Mouse (Mus musculus): Measurements from ENCODE around the gene Upf2. TPM values are rescaled to one million over a fixed set of nuclear protein-coding genes. Genes with fewer than 3 reads are reported as not detected.
"Not testable (repeated sequence)": the region's sequence is repeated elsewhere in the genome, so short reads cannot be mapped to it uniquely, and the experiment has no call there.

Upf2 gene
- polyA plus RNA-seq, 1 experiment from 2014 or later = 11.1 TPM

DNA sequence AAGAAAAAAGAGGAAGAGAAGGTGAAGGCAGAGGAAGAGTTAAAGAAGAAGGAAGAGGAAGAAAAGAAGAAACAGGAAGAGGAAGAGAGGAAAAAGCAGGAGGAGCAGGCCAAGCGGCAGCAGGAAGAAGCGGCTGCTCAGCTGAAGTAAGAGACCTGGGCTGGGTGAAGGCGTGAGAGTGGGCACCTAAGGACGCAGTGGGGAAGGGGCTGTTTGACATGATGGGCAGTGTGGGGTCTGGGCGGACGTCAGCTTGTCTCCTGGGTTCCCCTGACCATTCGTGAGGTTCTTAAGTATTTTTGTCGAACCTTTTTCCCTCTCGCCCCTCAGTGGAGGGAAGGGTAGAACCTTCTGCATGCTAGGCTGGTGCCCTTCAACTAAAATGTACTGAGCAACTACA is 6.4 kb downstream of the Upf2 start:
- Histone ChIP-seq H3K9me3 (no peaks in the 10 kb centered on the region), H3K27ac (no peak overlapping the region), H3K4me3 (no peak overlapping the region), H3K36me3 (replicated peaks) (peaks cover 56% of the 10 kb centered on the region), H3K27me3 (ENCODE audit: poor library complexity, severe bottlenecking) (no peaks in the 10 kb centered on the region), H3K4me1 (peaks cover 3% of the 10 kb centered on the region)
- 92% methylated on average over 9 of the region's 9 CpGs for WGBS
- DNase-seq (ENCODE audit: extremely low spot score, low spot score) = no peak

DNA sequence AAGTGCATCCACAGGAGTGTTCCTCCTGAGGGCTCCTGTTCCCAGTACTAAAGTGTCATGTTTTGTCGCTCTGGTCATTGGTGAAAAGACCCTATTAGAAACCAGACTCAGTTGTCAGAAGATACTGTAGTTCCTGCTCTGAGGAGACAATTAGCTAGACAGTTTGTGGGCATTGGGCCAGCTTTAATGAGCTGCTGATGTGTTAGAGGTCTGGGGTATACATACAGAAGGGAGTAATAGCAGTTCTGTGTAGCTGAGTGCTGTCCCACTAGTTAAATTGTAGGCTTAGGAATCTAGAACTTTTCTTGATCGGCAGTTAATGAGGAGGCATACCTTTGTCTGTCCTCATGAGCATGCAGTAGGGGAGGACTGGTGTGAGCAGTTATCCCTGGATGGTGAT is 11.0 kb downstream of the Upf2 start:
- H3K36me3 ChIP-seq (replicated peaks) = peaks cover 87% of the 10 kb centered on the region

GRCm38 (mm10) chr2:5963729-5964128 is 12.5 kb downstream of the Upf2 start:
- H3K4me1 ChIP-seq; H3K9me3 ChIP-seq; H3K27ac ChIP-seq; H3K27me3 ChIP-seq (ENCODE audit: poor library complexity, severe bottlenecking); DNase-seq (ENCODE audit: extremely low spot score, low spot score); H3K4me3 ChIP-seq: not testable (repeated sequence)
- peaks cover 72% of the 10 kb centered on the region for H3K36me3 ChIP-seq (replicated peaks)
- 86% methylated on average over 4 of the region's 4 CpGs for WGBS

More for the DNA sequence above, 11.0 kb downstream of the Upf2 start:
- H3K4me3 ChIP-seq = no peak overlapping the region
- no peak overlapping the region for H3K27ac ChIP-seq
- no peak for DNase-seq (ENCODE audit: extremely low spot score, low spot score)
- 0 out of 2 replicates have a peak, but pooled peaks cover 4% of the 10 kb centered on the region for H3K9me3 ChIP-seq
- 92% methylated on average over 2 of the region's 2 CpGs for WGBS
- H3K27me3 ChIP-seq (ENCODE audit: poor library complexity, severe bottlenecking) = no peaks in the 10 kb centered on the region
- H3K4me1 ChIP-seq = no peaks in the 10 kb centered on the region

DNA sequence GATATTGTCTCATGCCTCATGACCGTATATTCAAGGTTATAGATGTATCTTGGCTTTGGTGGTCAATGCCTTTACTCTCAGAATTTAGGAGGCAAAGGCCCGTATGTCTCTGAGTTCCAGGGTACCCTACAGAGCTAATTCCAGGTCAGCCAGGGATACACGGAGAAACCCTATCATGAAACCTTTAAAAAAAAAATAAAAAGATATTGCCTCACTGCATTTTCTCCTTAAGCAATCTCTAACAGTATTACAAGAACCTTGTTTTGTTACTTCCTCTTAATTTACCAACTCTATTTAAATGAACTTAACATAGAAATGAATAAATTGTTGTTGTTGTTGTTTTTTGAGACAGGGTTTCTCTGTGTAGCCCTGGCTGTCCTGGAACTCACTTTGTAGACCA is 14.7 kb downstream of the Upf2 start:
- H3K27ac ChIP-seq = no peak overlapping the region
- H3K9me3 ChIP-seq = 0 out of 2 replicates have a peak, but pooled peaks cover 4% of the 10 kb centered on the region
- no peaks in the 10 kb centered on the region for H3K4me1 ChIP-seq
- 94% methylated on average over 3 of the region's 3 CpGs for WGBS
- peaks cover 52% of the 10 kb centered on the region for H3K36me3 ChIP-seq (replicated peaks)
- H3K27me3 ChIP-seq (ENCODE audit: poor library complexity, severe bottlenecking) = no peaks in the 10 kb centered on the region
- no peak for DNase-seq (ENCODE audit: extremely low spot score, low spot score)
- H3K4me3 ChIP-seq = no peak overlapping the region

DNA sequence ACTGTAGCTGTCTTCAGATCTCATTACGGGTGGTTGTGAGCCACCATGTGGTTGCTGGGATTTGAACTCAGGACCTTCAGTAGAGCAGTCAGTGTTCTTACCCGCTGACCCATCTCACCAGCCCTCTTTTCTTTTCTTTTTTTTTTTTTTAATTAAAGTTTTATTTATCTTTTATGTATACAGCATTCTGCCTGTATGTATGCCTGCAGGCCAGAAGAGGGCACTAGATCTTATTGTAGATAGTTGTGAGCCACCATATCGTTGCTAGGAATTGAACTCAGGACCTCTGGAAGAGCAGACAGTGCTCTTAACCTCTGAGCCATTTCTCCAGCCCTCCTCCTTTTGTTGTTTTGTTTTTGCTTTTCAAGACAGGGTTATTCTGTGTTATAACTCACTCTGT is 19.4 kb downstream of the Upf2 start:
- WGBS = 91% methylated on average over 3 of the region's 3 CpGs
- H3K4me1 ChIP-seq; H3K27me3 ChIP-seq (ENCODE audit: poor library complexity, severe bottlenecking); H3K4me3 ChIP-seq; H3K27ac ChIP-seq; H3K9me3 ChIP-seq; DNase-seq (ENCODE audit: extremely low spot score, low spot score): not testable (repeated sequence)
- peaks cover 30% of the 10 kb centered on the region for H3K36me3 ChIP-seq (replicated peaks)

- Histone ChIP-seq H3K27ac (no peak overlapping the region), H3K27me3 (ENCODE audit: poor library complexity, severe bottlenecking) (no peaks in the 10 kb centered on the region), H3K4me1 (no peaks in the 10 kb centered on the region), H3K4me3 (no peak overlapping the region), H3K36me3 (replicated peaks) (peaks cover 63% of the 10 kb centered on the region), H3K9me3 (no peaks in the 10 kb centered on the region)
- DNase-seq (ENCODE audit: extremely low spot score, low spot score) = no peak
- 93% methylated on average over 4 of the region's 4 CpGs for WGBS
Observed at GRCm38 (mm10) chr2:5977532-5977931, 26.3 kb downstream of the Upf2 start.

- 26% methylated on average over 5 of the region's 5 CpGs for WGBS
- Histone ChIP-seq H3K9me3 (no peaks in the 10 kb centered on the region), H3K27me3 (ENCODE audit: poor library complexity, severe bottlenecking) (no peaks in the 10 kb centered on the region), H3K36me3 (replicated peaks) (peaks cover 25% of the 10 kb centered on the region), H3K4me1 (no peaks in the 10 kb centered on the region), H3K4me3 (no peak overlapping the region), H3K27ac (no peak overlapping the region)
- no peak for DNase-seq (ENCODE audit: extremely low spot score, low spot score)
Observed at GRCm38 (mm10) chr2:5995538-5995937, 44.3 kb downstream of the Upf2 start.

- Histone ChIP-seq H3K27ac (no peak overlapping the region), H3K9me3 (no peaks in the 10 kb centered on the region), H3K27me3 (ENCODE audit: poor library complexity, severe bottlenecking) (no peaks in the 10 kb centered on the region), H3K4me1 (peaks cover 4% of the 10 kb centered on the region), H3K36me3 (replicated peaks) (peaks cover 17% of the 10 kb centered on the region), H3K4me3 (no peak overlapping the region)
- WGBS = 92% methylated on average over 3 of the region's 3 CpGs
- no peak for DNase-seq (ENCODE audit: extremely low spot score, low spot score)
Observed at GRCm38 (mm10) chr2:6003949-6004348, 52.7 kb downstream of the Upf2 start.

GRCm38 (mm10) chr2:6014532-6014931 is 63.3 kb downstream of the Upf2 start:
- no peaks in the 10 kb centered on the region for H3K9me3 ChIP-seq
- H3K36me3 ChIP-seq (replicated peaks) = peaks cover 52% of the 10 kb centered on the region
- WGBS = 93% methylated on average over 5 of the region's 5 CpGs
- no peak for DNase-seq (ENCODE audit: extremely low spot score, low spot score)
- no peak overlapping the region for H3K4me3 ChIP-seq
- H3K4me1 ChIP-seq = no peaks in the 10 kb centered on the region
- H3K27me3 ChIP-seq (ENCODE audit: poor library complexity, severe bottlenecking) = no peaks in the 10 kb centered on the region
- H3K27ac ChIP-seq = no peak overlapping the region

DNA sequence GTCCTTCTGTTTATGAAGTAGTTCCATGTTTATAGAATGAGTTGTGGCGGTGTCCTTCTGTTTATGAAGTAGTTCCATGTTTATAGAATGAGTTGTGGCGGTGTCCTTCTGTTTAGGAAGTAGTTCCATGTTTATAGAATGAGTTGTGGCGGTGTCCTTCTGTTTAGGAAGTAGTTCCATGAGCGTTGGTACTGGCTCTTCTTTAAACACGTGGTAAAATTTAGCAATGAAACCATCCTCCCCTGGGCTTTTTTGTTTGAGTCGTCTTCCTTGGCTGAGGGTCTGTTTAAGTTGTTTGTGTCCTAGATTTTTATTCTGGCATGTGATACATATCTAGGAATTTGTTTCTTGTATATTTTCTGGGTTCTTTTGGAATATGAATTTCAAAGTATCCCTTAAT is 63.9 kb downstream of the Upf2 start:
- not testable (repeated sequence) for H3K27me3 ChIP-seq (ENCODE audit: poor library complexity, severe bottlenecking); DNase-seq (ENCODE audit: extremely low spot score, low spot score); H3K4me1 ChIP-seq; H3K9me3 ChIP-seq; H3K4me3 ChIP-seq; H3K27ac ChIP-seq
- 92% methylated on average over 6 of the region's 6 CpGs for WGBS
- peaks cover 58% of the 10 kb centered on the region for H3K36me3 ChIP-seq (replicated peaks)

GRCm38 (mm10) chr2:6020570-6020969 is 69.3 kb downstream of the Upf2 start:
- H3K27me3 ChIP-seq (ENCODE audit: poor library complexity, severe bottlenecking) = no peaks in the 10 kb centered on the region
- no peak overlapping the region for H3K27ac ChIP-seq
- DNase-seq (ENCODE audit: extremely low spot score, low spot score) = no peak
- H3K4me3 ChIP-seq = no peak overlapping the region
- peaks cover 74% of the 10 kb centered on the region for H3K36me3 ChIP-seq (replicated peaks)
- H3K4me1 ChIP-seq = no peaks in the 10 kb centered on the region
- no peaks in the 10 kb centered on the region for H3K9me3 ChIP-seq

DNA sequence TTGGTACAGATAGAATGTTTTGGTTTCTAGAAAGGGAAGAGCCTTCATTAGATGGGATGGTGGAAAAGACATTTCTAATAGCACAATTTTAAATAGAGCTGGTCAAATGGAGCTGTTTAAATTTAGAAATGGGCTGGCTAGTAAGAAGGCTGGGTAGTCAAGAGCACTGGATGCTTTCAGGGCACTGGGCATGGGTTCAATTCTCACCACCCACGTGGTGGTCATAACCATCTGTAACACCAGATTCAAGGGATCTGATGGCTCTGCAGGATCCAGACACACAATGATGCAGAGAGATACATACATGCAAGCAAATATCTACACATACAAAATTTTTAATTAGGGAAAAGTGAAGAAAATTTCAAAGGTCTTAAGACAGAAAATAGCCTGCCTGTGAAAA is 91.4 kb downstream of the Upf2 start:
- no peak overlapping the region for H3K27ac ChIP-seq
- WGBS = 94% methylated on average over 1 of the region's 1 CpGs
- no peak for DNase-seq (ENCODE audit: extremely low spot score, low spot score)
- H3K27me3 ChIP-seq (ENCODE audit: poor library complexity, severe bottlenecking) = no peaks in the 10 kb centered on the region
- peaks cover 42% of the 10 kb centered on the region for H3K36me3 ChIP-seq (replicated peaks)
- H3K4me1 ChIP-seq = no peaks in the 10 kb centered on the region
- H3K4me3 ChIP-seq = no peak overlapping the region
- no peaks in the 10 kb centered on the region for H3K9me3 ChIP-seq

DNA sequence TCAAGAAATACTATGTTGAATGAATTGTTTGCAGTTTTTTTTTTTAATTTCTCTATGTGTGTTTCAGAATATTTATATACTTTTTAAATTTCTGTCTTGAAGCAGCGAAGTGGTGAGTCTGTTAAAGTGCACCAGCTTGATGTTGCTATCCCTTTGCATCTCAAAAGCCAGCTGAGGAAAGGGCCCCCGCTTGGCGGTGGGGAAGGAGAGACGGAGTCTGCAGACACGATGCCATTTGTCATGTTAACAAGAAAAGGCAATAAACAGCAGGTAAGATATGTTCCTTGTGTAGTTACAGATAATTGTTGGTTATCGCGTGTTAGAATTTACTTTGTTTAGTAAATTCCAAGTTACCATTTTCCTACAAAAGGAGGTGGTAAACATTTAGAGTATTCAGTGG is 95.5 kb downstream of the Upf2 start:
- no peaks in the 10 kb centered on the region for H3K4me1 ChIP-seq
- no peak overlapping the region for H3K4me3 ChIP-seq
- no peak overlapping the region for H3K27ac ChIP-seq
- H3K27me3 ChIP-seq (ENCODE audit: poor library complexity, severe bottlenecking) = no peaks in the 10 kb centered on the region
- 80% methylated on average over 7 of the region's 7 CpGs for WGBS
- H3K9me3 ChIP-seq = no peaks in the 10 kb centered on the region
- peaks cover 67% of the 10 kb centered on the region for H3K36me3 ChIP-seq (replicated peaks)
- DNase-seq (ENCODE audit: extremely low spot score, low spot score) = no peak

- H3K36me3 ChIP-seq (replicated peaks) = peaks cover 76% of the 10 kb centered on the region
- H3K4me3 ChIP-seq = no peak overlapping the region
- H3K4me1 ChIP-seq = no peaks in the 10 kb centered on the region
- WGBS = 85% methylated on average over 4 of the region's 4 CpGs
- DNase-seq (ENCODE audit: extremely low spot score, low spot score) = no peak
- H3K9me3 ChIP-seq = no peaks in the 10 kb centered on the region
- no peak overlapping the region for H3K27ac ChIP-seq
- no peaks in the 10 kb centered on the region for H3K27me3 ChIP-seq (ENCODE audit: poor library complexity, severe bottlenecking)
Observed at GRCm38 (mm10) chr2:6048570-6048969, 97.3 kb downstream of the Upf2 start.

Measured in forebrain, embryonic 10.5 days (tissue).